Mouse (Mus musculus) heart, adult 9 months (tissue): ENCODE data around the gene Synj2bp.
"Not testable (repeated sequence)": the region's sequence is repeated elsewhere in the genome, so short reads cannot be mapped to it uniquely, and the experiment has no call there.

ENCODE experiments used
- DNase-seq, 2 experiments: peaks; one replicate each; pipeline ENCODE4 v3.0.0; 2022; ENCODE audit warnings: low spot score in 2 of 2

Synj2bp gene

GRCm38 (mm10) chr12:81532316-81533028, at the start of gene Synj2bp, which contains the start of gene Gm20498:
Synj2bp (minus strand) TSS chr12:81532911.
Gm20498 (minus strand) TSS chr12:81532905.
- DNase-seq: peak; percentile 80

GRCm38 (mm10) chr12:81568374-81568773, 35.7 kb upstream of the Synj2bp start, which contains the start of gene Adam21:
Adam21 (minus strand) TSS chr12:81568474.
- no peak for DNase-seq

DNA sequence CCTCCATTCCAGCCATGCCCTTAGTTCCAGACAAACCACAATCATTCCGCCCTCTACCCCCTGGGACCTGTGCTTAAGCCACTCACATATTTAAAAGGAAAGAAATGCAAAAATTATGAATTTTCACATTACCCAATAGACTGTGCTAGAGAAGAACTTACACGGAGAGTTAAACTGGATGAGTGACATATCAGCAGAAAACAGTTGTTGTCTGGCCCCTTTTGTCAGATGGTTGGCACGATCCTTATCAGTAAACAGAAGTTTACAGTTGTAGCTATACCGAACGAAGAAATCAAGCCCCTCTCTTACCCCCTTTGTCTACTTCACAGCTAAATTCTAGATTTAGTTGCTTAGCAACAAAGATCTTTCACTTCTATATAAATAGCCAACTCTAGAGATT, 35.2 kb upstream of the Synj2bp start:
- DNase-seq: no peak

DNA sequence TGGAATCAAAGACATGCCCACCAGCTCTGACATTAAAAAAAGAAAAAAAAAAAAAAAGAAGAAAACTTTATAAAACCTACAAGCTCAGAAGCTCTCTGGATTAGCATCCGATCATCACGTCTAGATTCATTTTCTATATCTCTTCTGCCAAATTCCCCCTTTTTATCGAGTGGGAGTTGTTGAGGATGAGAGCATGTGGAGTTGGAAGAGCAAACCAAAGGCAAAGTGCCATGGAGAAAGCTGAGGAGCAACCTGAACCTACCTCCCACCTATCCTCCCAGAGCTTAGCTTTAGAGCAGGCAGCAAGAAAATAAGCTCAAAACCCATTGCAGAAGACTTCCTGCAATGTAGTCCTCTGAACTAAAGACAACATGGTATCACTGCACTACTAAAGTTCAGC, 31.5 kb upstream of the Synj2bp start:
- no peak for DNase-seq

GRCm38 (mm10) chr12:81549286-81549685, 16.6 kb upstream of the Synj2bp start:
- no peak for DNase-seq

- DNase-seq: no peak
Observed at GRCm38 (mm10) chr12:81547163-81547562, 14.5 kb upstream of the Synj2bp start.

- no peak for DNase-seq
Observed at GRCm38 (mm10) chr12:81533029-81533419, 313 bp upstream of the Synj2bp start.

- not testable (repeated sequence) for DNase-seq
Observed at GRCm38 (mm10) chr12:81530587-81530986, 2.1 kb downstream of the Synj2bp start.

- DNase-seq: not testable (repeated sequence)
Observed at GRCm38 (mm10) chr12:81496906-81497305, 35.8 kb downstream of the Synj2bp start.

GRCm38 (mm10) chr12:81490491-81490890, 42.2 kb downstream of the Synj2bp start:
- no peak for DNase-seq

- DNase-seq: no peak
Observed at GRCm38 (mm10) chr12:81485311-81485710, 47.4 kb downstream of the Synj2bp start.

DNA sequence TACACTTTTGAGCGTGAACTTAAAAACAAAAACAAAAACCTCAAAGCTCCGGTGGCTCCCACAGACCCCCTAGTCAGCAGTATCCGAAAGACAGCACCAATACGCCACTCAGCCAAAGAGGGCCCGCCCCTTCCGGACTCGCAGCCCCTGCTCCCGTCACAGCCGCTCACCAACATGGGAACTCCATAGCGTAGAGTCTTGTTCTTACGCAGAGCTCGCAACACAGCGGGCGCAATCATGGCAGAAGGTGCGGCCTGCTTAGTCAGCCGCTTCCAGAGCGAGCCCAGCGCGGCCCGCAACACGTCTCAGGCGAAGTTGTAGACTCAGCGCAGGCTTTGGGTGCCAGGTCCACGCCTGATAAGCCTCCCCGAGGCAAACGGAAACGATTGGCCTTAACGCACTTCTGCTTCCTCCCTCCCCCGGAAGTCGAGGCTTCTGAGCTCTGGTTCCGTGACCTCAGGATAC, 48.0 kb downstream of the Synj2bp start, which contains the start of gene Cox16:
Gene Cox16 (minus strand): TSS at position 401 of the 465 bp plus-strand sequence.
- peak; percentile 88 to 91 for DNase-seq

GRCm38 (mm10) chr12:81484212-81484611, 48.5 kb downstream of the Synj2bp start:
- DNase-seq: no peak

GRCm38 (mm10) chr12:81483656-81484055, 49.1 kb downstream of the Synj2bp start:
- no peak for DNase-seq

- DNase-seq: not testable (repeated sequence)
Observed at GRCm38 (mm10) chr12:81459051-81459450, 73.7 kb downstream of the Synj2bp start.
